Mouse (Mus musculus) brain, embryonic 14.5 days (tissue): ENCODE measurements around the gene Gm5269. TPM values are rescaled to one million over a fixed set of nuclear protein-coding genes. Genes with fewer than 3 reads are reported as not detected.

Experiments used
- DNase-seq: peaks from one replicate; pipeline ENCODE4 v3.0.0-alpha.2; 2011; ENCODE audit warnings: low read depth
- CTCF ChIP-seq: fragments of 200-500 bp; IDR thresholded peaks from 2 replicates; pipeline ENCODE4 v1.5.1; 2012; ENCODE audit warnings: inconsistent platforms, mild to moderate bottlenecking, moderate library complexity, borderline replicate concordance; ENCODE audit not compliant: insufficient read depth, insufficient read length; ENCODE audit errors: extremely low read depth
- POLR2A ChIP-seq: fragments of 200-500 bp; IDR thresholded peaks from 2 replicates; pipeline ENCODE4 v1.6.1; 2012; ENCODE audit warnings: mild to moderate bottlenecking, inconsistent platforms, borderline replicate concordance; ENCODE audit not compliant: poor library complexity, insufficient read depth, insufficient read length, severe bottlenecking; ENCODE audit errors: extremely low read depth
- polyA plus RNA-seq: library from polyadenylated mRNA; depleted of rRNA; stranded (reverse); fragments of >200 nt; gene quantifications from 2 replicates; pipeline ENCODE4 v1.2.3, GENCODE M21; 2012

Gm5269 gene
- polyA plus RNA-seq, 1 experiment = not detected

GRCm38 (mm10) chr1:45905107-45905821 is 15.2 kb upstream of the Gm5269 start:
- TF ChIP-seq CTCF (no peak), POLR2A (no peak)

GRCm38 (mm10) chr1:45904161-45904560 is 14.1 kb upstream of the Gm5269 start:
- DNase-seq = no peak
- TF ChIP-seq POLR2A (no peak), CTCF (no peak)

More at GRCm38 (mm10) chr1:45905107-45905821, 15.2 kb upstream of the Gm5269 start:
- peak; percentile 73 for DNase-seq

DNA sequence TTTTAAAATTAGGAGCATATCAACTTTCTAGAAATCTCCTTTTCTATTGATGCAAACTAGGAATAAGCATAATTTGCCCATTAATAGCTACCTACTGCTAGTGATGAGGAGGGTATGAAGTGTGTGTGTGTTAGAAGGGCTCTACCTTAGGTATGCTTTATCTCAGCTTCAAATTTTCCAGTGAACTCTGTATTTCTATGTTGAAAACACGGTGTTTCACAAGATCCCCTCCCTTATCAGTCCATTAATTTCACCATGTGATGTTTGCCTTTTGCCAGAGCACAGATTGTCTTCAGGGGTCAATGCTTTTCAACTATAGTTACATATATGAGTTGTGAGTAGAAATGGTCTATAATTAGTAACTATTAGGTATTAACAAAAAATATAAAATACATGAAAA is 8.0 kb upstream of the Gm5269 start:
- TF ChIP-seq POLR2A (no peak), CTCF (no peak)
- no peak for DNase-seq

DNA sequence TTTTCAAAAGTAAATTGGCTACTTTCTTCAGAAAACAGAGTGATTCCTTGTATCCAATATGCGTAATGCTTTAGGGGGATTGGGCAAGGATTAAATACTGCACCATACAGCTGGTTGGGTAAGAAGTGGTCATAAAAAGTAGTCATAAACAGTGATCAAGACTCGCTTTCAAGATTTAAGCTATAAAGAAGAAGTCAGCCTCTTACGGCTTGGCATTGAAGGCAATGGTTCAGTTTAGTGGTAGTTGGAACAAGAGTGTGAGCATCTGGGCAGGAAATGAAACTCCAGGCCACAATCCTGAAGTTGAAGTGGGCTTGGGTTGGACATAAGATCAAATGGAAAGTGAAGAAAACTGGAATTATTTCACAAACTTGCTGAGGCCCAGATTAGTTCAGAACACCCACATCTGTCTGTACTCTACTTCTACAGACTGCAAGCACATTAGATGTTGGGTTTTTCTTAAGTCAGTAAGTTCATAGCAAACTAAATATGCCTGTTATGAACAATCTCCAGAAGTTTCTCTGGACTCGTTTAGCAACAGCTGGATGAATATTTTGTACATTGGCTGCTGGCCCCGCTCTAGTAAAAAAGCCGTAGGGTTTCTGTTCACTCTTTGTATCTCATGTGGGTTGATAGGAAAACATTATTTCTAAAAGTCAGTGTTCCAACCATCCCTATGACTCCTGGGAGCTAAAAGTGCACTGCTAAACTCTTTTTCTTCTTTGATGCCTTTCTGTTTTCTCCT is 4.3 kb upstream of the Gm5269 start:
- DNase-seq = no peak
- TF ChIP-seq POLR2A = no peak
- no peak for TF ChIP-seq CTCF

- no peak for DNase-seq
- TF ChIP-seq POLR2A (no peak), CTCF (no peak)
Observed at GRCm38 (mm10) chr1:45891986-45892385, 1.9 kb upstream of the Gm5269 start.

DNA sequence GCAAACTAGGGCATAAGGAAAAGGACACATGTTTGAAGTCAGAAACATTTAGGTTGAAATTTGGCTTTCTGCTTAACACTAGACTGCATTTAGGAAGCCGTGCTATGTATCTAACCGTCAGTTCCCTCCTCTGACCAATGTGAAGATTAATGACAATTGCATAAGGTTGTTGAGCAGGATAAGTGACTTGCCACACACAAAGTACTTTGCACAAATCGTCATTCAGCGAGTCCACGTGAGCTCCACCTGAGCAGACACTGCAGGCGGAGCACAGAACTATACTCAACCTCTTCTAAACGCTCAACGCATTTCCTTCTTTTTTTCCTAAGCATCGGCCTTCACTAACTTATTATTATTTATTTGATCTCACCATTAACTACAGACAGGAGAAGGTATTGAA is 3.3 kb downstream of the Gm5269 start:
- no peak for TF ChIP-seq CTCF
- TF ChIP-seq POLR2A = no peak
- DNase-seq = no peak

DNA sequence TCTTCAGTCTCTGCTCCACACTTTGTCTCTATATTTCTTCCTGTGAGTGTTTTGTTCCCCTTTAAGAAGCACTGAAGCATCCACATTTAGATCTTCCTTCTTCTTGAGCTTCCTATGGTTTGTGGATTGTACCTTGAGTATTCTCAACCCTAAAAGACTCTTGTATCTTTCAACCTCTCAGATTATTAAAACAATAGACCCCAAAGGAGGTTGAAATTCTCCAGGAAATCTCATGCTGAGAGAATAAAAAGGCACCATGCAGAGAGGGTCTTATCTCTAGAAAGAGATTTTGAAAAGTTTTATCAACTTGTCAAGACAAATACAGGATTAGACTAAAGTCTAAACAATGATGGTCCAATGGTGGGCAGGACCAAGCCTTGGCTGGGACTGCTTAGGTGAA is 6.7 kb downstream of the Gm5269 start:
- TF ChIP-seq CTCF (no peak), POLR2A (no peak)
- no peak for DNase-seq

DNA sequence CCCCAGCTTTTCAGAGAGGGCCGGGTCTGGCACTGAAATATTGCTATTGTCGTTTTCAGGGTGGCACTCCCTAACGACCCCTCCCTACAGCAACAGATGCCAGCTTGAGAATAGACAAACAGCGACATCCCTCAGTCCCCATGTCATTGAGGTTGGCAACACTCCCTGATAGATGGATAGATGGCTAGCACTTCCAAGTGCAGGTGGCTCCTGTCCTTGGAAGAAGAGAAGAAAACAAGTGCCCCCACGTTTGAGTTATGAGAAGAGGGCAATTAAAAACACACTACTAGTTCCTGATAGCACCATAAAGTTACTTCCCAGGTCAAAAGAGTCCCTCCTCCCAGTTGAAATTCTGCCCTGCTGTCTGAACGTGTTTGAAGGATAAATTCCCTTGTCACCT is 8.0 kb downstream of the Gm5269 start:
- no peak for TF ChIP-seq CTCF
- no peak for TF ChIP-seq POLR2A
- no peak for DNase-seq

DNA sequence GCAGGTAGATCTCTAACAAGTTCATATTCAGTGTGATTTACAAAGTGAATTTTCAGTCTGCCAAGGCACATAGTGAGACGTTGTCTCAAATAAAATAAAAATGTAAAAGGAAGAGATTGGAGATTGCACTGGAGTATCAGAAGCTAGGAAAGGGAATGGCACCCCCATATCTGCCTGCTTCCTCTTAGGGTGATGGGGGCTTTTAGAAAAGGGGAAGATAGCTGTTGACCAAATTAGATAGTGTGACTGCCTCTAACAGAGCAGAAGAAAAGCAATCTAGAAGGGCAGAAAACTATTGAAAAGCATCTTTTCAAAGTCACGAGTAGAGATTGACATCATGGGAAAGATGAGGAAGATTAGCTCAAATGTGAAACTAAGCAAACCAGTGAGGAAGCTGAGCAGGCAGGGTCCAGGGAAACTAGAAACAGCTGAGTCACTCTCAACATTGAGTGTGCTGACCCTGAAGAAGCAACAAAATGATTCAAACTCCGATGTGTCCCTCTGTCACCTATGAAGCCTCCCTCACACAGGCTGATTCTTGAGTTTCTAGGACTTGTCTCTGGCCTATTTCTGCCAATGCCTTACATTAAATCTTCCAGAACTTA is 8.7 kb downstream of the Gm5269 start:
- TF ChIP-seq POLR2A (no peak), CTCF (no peak)
- no peak for DNase-seq

- TF ChIP-seq POLR2A = no peak
- TF ChIP-seq CTCF = no peak
- DNase-seq = no peak
Observed at GRCm38 (mm10) chr1:45877463-45877862, 12.6 kb downstream of the Gm5269 start.

GRCm38 (mm10) chr1:45876450-45877198 is 13.4 kb downstream of the Gm5269 start:
- no peak for DNase-seq
- TF ChIP-seq POLR2A = no peak
- no peak for TF ChIP-seq CTCF
